Mouse (Mus musculus): ENCODE measurements around the gene Lhx5. TPM values are rescaled to one million over a fixed set of nuclear protein-coding genes. Genes with fewer than 3 reads are reported as not detected.

Lhx5 gene
- not detected for total RNA-seq (2018; cell fraction: chromatin; rRNA removed)
- not detected for total RNA-seq (2018; cell fraction: cytosol; rRNA removed)
- total RNA-seq (2018; cell fraction: nucleus; rRNA removed): not detected
- not detected in 3 replicates for polyA plus RNA-seq (2018)

DNA sequence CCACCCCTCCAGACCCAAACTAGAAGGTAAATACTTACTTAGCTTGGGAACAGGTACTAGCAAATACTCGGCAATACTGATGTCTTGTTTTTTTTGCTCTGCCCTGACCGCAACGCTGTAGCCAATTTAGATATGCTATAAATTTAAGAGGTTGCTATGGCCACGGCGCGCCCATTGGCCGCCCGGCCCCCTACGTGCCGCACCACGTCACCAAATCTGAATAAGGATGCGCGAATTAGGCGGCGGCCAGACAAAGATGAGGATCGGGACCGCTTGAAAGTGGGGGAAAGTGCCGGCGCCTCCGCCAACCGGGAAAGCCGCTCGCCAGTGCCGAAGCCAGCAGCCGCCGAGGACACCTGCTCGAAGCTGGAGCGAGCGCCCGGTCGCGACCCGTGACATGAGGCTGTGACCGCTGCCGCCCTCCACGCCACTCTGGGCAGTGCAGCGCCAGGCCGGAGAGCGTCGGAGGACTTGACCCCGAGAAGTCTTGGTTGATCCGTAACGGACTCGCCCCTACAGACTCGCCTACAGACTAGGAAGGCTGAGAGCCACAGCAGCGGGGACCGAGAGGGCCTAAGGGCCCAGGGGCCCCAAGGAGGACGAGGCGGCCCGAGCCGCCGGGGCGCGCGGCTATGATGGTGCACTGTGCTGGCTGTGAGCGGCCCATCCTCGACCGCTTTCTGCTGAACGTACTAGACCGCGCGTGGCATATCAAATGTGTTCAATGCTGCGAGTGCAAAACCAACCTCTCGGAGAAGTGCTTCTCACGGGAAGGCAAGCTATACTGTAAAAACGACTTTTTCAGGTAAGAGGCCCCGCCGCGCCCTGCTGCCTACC lies at the start of gene Lhx5:
Gene Lhx5, plus strand, starts transcription at position 51 of the 837 bp plus-strand sequence.
- H3K27ac ChIP-seq: no peak within 1 kb of the TSS
- H3K4me3 ChIP-seq (ENCODE audit: inconsistent target): no peak within 1 kb of the TSS
- 4% methylated on average over 69 of the region's 69 CpGs for WGBS (ENCODE audit: missing documents)
- H3K79me2 ChIP-seq (ENCODE audit: inconsistent target): no peaks in the 10 kb centered on the region
- H3K36me3 ChIP-seq (ENCODE audit: inconsistent target): no peaks in the 10 kb centered on the region

DNA sequence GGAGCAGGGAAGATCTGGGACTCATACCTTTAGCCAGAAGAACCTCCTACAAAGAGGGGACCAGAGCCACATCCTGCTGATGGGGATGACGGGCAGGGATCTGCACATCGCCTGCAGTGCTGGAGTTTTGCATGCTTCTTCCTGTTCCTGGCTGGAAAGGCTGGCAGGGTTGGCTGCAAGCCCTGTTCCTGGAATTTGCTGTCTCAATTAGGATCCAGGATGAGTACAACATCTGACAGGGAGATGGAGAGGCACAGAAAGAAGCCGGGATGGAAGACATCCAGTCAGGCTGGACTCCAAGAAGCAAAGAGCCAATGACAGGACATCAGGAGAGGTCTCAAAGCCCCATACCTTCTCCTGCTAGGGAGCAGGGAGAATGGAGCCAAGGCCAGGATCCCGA lies 45.1 kb upstream of the Lhx5 start:
- no peaks in the 10 kb centered on the region for H3K79me2 ChIP-seq (ENCODE audit: inconsistent target)

DNA sequence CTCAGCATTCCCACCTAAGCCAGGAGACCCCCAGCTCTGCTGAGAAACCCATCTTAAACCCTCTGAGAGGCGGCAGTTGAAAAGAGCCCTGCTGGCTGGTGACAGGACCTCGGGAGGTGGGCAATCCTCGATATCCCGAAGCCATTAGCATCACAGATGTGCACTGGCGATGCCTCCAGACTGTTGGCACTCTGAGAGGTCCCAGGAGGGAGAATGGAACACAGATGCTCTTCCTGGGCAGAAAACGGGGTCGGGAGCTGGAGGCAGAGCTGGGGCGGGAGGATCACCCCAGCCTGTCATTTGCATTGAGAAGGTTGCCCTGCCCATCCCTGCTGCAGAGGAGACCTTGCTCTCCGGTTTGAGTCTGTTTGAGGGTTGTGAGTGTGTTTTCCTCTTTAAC lies 42.7 kb upstream of the Lhx5 start:
- Histone ChIP-seq H3K4me3 (ENCODE audit: inconsistent target) (no peak overlapping the region), H3K79me2 (ENCODE audit: inconsistent target) (no peaks in the 10 kb centered on the region), H3K27ac (no peak overlapping the region), H3K36me3 (ENCODE audit: inconsistent target) (no peaks in the 10 kb centered on the region)
- 49% methylated on average over 9 of the region's 9 CpGs for WGBS (ENCODE audit: missing documents)

More for the DNA sequence above, 45.1 kb upstream of the Lhx5 start:
- no peak overlapping the region for H3K4me3 ChIP-seq (ENCODE audit: inconsistent target)
- H3K36me3 ChIP-seq (ENCODE audit: inconsistent target): no peaks in the 10 kb centered on the region
- 73% methylated on average over 4 of the region's 4 CpGs for WGBS (ENCODE audit: missing documents)
- no peak overlapping the region for H3K27ac ChIP-seq

DNA sequence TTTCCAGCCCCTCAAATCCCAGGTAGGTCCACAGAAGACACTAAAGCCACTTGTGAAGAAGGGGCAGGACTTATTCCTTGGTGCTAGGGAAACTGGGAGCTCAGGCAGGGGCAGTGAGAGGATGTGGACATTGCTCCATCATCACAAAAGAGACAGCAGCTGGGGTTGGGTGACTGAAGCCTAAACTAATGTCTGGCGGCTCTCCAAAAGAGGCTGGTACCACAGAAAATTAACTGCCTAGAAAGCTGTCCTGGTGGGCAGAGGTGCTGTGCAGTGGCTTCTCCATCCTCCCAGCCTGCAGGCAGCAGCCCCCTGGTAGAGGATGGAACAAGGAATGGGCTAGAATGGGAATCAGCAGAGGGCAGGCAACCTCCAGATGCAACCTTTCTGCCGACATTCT lies 41.5 kb upstream of the Lhx5 start:
- Histone ChIP-seq H3K4me3 (ENCODE audit: inconsistent target) (no peak overlapping the region), H3K79me2 (ENCODE audit: inconsistent target) (no peaks in the 10 kb centered on the region), H3K27ac (no peak overlapping the region), H3K36me3 (ENCODE audit: inconsistent target) (no peaks in the 10 kb centered on the region)
- WGBS (ENCODE audit: missing documents): 75% methylated on average over 2 of the region's 2 CpGs

DNA sequence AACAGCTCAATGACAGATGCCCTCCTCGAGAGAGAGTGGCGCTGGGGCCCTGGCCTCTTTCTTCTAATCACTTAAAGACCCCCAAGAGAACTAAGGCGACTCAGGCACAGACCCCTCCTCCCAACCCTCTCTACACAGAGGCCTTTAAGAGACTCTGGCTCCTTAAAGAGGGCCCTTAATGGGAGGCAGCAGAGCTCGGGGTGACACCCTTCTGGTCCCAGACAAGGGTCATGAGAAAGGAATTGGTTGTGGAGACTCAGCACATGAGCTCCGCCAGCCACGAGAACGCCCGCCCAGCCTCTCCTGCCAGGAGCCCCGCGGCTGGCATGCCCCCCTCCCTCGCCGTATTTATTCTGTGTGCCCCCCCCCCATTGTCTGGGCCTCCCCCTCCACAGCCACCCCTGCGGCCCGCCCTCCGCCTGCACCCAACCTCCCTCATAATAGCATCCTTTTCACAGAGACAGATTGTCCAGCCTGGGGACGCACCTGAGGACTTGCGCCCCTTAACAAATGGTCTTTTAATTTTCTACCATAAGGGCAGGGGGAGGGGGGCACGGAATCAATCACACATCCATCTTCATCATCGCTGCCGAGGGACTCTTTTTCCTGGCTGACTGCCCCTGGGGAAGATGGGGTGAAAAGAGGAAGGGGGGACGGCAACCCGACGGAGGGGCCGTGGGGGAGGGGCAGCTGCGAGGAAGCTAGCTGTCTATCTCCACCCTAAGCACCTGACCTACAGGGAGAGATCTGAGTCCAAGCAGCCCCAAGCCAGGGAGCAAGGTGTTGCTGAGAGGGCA lies 37.4 kb upstream of the Lhx5 start:
- no peaks in the 10 kb centered on the region for H3K79me2 ChIP-seq (ENCODE audit: inconsistent target)
- no peak overlapping the region for H3K27ac ChIP-seq
- 27% methylated on average over 23 of the region's 25 CpGs for WGBS (ENCODE audit: missing documents)
- no peak overlapping the region for H3K4me3 ChIP-seq (ENCODE audit: inconsistent target)
- no peaks in the 10 kb centered on the region for H3K36me3 ChIP-seq (ENCODE audit: inconsistent target)

DNA sequence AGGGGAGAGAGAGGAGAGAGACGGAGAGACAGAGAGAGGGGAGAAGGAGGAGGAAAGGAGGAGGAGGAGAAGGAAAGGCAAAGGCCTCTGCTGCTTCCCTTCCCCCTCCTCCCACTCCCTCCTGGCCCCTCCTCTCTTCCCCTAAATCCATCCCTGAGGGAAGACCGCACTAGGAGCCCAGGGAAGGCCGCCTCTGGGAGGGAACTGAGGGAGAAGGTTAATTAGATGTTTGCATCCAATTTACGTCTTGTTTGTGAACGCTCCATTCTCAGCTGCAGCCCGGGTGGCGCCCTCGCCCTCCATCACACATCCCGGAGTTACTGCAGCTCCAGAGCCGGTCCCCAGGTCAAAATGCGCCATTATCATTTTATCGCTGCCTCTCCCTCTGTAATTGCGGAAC lies 33.5 kb upstream of the Lhx5 start:
- Histone ChIP-seq H3K27ac (no peak overlapping the region), H3K36me3 (ENCODE audit: inconsistent target) (no peaks in the 10 kb centered on the region), H3K4me3 (ENCODE audit: inconsistent target) (no peak overlapping the region), H3K79me2 (ENCODE audit: inconsistent target) (no peaks in the 10 kb centered on the region)
- 6% methylated on average over 13 of the region's 13 CpGs for WGBS (ENCODE audit: missing documents)

DNA sequence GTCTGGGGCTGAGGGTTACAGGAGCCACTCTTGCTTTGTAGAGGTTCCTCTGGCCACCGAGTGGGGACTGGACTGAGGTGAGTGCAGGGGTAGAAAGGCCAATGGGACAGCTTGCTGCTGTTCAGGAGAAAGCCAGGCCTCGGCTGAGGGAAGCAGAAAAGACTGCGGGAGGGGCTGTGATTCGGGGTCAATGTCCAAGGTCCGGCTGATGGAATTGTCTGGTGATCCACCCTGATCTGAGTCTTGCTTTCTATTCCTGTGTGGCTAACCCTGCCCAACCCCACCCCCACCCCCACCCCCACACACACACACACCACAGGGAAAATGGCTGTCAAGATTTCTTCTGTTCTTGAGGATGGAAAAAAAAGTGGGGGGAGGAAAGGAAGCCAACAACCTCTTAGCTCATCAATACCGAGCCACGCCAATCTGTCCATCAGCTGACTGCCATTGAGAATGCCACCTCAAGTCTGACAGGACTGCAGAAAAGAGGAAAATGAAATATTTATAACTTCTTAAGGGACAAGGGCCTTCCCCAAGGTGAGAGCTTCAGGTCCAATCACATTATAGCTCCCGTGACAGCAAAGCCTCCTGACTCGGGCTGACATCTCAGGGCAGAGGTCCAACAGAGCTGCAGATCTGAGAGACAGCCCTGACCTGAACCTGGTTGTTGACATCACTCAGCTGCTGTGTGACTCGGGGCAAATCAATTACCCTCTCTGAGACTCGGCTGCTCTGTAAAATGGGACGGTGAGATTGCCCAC lies 26.5 kb upstream of the Lhx5 start:
- 80% methylated on average over 12 of the region's 12 CpGs for WGBS (ENCODE audit: missing documents)
- Histone ChIP-seq H3K36me3 (ENCODE audit: inconsistent target) (no peaks in the 10 kb centered on the region), H3K79me2 (ENCODE audit: inconsistent target) (no peaks in the 10 kb centered on the region), H3K27ac (no peak overlapping the region), H3K4me3 (ENCODE audit: inconsistent target) (no peak overlapping the region)

DNA sequence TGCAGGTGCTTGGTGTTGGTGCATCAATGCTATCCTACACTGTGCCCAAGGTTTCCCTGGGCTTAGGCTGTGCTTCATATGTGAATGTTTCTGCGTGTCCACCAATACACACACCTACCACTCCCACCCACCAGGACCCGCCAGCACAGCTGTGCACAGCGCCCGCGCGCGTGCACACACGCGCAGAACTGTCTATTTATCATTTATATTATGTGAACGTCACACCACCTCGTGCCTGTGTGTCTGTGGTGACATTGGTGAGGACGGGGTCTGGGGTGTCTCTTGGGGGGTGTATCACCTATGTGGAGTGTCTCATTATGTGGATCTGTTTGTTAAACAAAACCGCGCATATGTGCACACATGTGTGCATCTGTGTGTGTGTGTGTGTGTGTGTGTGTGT lies 22.6 kb upstream of the Lhx5 start:
- 84% methylated on average over 12 of the region's 14 CpGs for WGBS (ENCODE audit: missing documents)
- H3K4me3 ChIP-seq (ENCODE audit: inconsistent target): no peak overlapping the region
- no peaks in the 10 kb centered on the region for H3K36me3 ChIP-seq (ENCODE audit: inconsistent target)
- H3K27ac ChIP-seq: no peak overlapping the region
- no peaks in the 10 kb centered on the region for H3K79me2 ChIP-seq (ENCODE audit: inconsistent target)

DNA sequence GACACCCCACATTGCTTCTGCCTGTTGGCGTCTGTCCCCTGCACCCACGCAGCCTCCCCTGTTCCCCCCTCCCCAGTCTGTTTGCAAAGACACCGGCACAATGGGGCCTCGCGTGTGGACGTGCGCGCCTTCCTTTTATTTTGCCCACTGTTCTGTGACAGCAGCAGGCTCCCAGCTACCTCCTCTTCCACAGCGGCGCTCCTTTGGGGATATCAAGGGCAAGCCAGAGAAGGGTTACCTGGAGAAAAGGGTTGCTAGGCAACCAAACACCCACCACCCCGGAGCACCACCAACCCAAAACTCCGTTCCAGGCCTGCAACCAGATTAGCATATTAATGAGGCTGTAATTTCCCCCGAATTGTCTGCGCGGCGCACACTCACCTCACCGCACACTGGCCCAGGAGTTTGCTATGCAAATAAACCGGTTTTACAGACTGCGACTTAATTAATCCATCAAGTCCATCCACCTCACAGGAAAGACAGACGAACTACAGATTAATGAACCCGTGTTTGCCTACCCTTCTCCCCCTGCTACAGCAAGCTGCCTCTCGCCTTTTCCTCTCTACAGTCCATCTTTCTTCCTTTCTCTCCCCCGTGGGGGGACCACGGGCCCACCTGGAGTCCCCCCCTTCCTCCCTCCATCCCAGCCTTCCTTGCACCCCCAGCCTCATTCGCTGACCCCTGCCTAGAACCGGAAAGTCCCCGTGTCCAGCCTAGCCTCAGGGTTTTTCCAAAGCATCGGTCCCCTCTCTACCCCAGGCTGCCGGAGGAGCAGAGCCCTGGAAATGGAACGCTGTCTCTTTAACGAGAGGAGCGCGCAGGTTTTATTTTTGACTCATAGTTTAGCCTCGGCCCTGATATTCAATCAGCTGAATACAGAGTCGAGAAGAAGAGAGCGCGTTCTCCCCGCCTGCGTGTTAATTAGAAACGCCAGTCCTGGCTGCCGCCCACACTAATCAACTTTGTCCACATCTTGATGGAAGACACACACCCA lies 21.8 kb upstream of the Lhx5 start:
- no peak overlapping the region for H3K4me3 ChIP-seq (ENCODE audit: inconsistent target)

DNA sequence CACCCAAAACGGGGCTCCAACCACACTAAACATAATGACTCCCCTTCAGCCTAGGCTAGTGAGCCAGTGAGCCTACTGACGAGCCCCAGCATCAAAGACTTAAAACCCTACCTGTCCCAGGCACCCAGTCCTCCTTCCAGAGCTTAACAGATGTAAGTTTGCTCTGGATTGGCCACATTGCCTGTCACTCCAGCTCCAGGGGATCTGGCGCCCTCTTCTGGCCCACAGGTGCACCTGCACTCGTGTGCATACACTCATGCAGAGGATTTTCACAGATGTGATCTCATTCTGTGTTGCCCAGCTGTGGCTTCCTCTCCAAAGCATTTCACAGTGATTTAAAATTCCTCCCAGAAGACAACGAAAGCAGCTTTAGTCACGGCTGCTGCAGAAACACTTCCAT lies 18.1 kb upstream of the Lhx5 start:
- Histone ChIP-seq H3K36me3 (ENCODE audit: inconsistent target) (no peaks in the 10 kb centered on the region), H3K79me2 (ENCODE audit: inconsistent target) (no peaks in the 10 kb centered on the region), H3K4me3 (ENCODE audit: inconsistent target) (no peak overlapping the region), H3K27ac (no peak overlapping the region)
- 79% methylated on average over 6 of the region's 6 CpGs for WGBS (ENCODE audit: missing documents)

More for the DNA sequence above, 21.8 kb upstream of the Lhx5 start:
- Histone ChIP-seq H3K36me3 (ENCODE audit: inconsistent target) (no peaks in the 10 kb centered on the region), H3K27ac (no peak overlapping the region), H3K79me2 (ENCODE audit: inconsistent target) (no peaks in the 10 kb centered on the region)
- WGBS (ENCODE audit: missing documents): 9% methylated on average over 41 of the region's 41 CpGs

DNA sequence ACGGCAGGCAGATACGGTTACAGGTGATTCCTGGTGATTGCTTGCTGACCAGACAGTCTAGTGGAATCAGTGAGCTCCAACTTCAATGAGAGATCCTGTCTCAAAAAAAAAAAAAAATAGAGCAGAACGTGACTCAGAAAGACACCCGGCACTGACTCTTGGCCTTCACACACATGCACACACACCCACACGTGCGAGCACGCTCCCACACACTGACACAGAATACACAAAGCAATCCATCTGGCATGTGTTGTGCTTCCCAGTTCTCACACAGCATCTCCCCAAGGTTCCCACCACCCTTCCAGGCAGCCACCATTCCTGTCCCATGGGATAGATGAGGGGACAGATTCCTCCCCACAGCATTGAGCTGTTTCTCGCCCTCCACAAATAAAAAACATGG lies 11.4 kb upstream of the Lhx5 start:
- Histone ChIP-seq H3K27ac (no peak overlapping the region), H3K4me3 (ENCODE audit: inconsistent target) (no peak overlapping the region), H3K36me3 (ENCODE audit: inconsistent target) (no peaks in the 10 kb centered on the region), H3K79me2 (ENCODE audit: inconsistent target) (no peaks in the 10 kb centered on the region)
- 90% methylated on average over 8 of the region's 8 CpGs for WGBS (ENCODE audit: missing documents)

DNA sequence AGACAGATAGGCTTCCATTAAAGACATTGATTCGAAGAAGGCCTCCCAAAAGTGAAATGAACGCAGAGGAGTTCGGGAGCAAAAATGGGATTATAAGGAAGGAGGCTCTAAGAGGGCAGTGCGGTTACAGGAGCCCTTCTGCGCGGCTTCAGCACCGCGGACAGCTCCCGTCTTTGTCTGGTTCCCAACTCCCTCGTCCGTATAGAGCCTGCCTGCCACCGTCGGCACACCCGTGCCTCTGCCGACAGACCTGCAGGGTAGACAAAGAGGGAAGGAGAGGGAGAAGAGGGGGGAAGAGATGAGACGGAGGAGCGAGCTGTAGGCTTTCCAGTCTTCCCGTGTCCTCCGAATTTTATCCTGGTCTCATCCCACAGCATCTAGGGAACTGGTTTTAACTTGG lies 7.5 kb upstream of the Lhx5 start:
- WGBS (ENCODE audit: missing documents): 2% methylated on average over 19 of the region's 19 CpGs
- Histone ChIP-seq H3K27ac (no peak overlapping the region), H3K36me3 (ENCODE audit: inconsistent target) (no peaks in the 10 kb centered on the region), H3K79me2 (ENCODE audit: inconsistent target) (no peaks in the 10 kb centered on the region), H3K4me3 (ENCODE audit: inconsistent target) (no peak overlapping the region)

DNA sequence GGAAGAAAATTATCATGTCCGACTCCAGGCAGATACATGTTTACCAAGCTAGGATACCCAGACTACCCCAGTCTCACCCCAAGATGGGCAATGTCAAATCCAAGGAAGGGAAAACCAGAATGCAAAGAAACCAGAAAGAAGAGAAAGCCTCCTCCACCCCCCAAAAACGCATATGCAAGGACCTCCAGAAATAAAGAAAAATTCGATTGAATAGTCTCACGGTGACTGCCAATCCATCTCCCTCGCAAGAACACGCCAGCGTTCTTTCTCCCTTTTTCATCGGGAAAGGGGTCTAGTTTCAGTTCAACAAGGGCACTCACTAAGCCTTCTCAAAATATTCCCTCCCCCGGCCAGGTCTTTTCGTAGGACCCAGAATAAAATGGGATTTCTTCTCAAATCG lies 6.8 kb upstream of the Lhx5 start:
- H3K79me2 ChIP-seq (ENCODE audit: inconsistent target): no peaks in the 10 kb centered on the region
- no peaks in the 10 kb centered on the region for H3K36me3 ChIP-seq (ENCODE audit: inconsistent target)
- no peak overlapping the region for H3K4me3 ChIP-seq (ENCODE audit: inconsistent target)
- WGBS (ENCODE audit: missing documents): 7% methylated on average over 11 of the region's 11 CpGs
- no peak overlapping the region for H3K27ac ChIP-seq
